18 mouse cellular contexts compared by ENCODE assay signal in the genomic region with DNA sequence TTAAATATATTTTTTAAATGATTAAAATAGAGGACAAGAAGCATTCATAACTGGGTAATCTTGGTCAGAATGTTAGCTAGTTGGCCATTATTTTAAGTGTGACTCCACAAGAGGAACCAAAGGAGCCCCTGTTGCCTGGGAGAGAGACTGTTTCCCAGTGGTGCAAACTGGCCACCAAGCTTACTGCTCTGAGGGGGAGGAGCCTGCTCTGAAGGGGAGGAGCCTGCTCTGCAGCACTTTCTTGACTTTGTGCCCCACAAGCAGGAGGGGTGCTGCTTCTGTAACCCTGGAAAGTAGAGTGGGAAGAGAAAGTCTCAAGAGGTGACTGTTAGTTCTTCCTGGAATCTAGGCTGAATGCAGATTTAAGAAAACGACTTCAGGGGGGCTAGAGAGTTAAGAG. TPM values are rescaled to one million over a fixed set of nuclear protein-coding genes. Genes with fewer than 3 reads are reported as not detected.
DNase-seq lines count a peak whose midpoint lies in the region.
"Had no signal": no experiment of that assay in that cellular context is flagged by ENCODE, and none has a peak within 500 bp of the region (broad histone marks: within the 10 kb centered on the region; RNA-seq: fewer than 3 reads in every experiment).

No protein-coding gene starts in this region.

- DNase-seq in 3T3-L1 (ENCODE audit: low read depth, low spot score) (peak; percentile 8), A20 (ENCODE audit: low read depth, low spot score) (peak; percentile 37), R1 (ENCODE audit: low read depth, low spot score) (peak; percentile 71)
- DNase-seq in induced T-regulatory cell, adult 2 months (ENCODE audit: low read depth) = peak; percentile 44
- DNase-seq in adrenal gland, adult 18-20 months (ENCODE audit: low spot score in 2 of 2) = no peak
- no peak for DNase-seq in adrenal gland, postnatal 25 days
- no peak for DNase-seq in neural tube, embryonic 10.5 days (ENCODE audit: extremely low spot score, low spot score)
- DNase-seq: adrenal gland, adult 2 months; adrenal gland, postnatal 14 days; B cell, adult 2 months; cerebellum, adult 11-12 months; cerebellum, adult 9-10 months; cerebellum, postnatal 14 days; gastrocnemius, postnatal 10 days; heart, adult 18-20 months; heart, postnatal 14 days; heart, postnatal 4 days; kidney, adult 2 months had no signal

RNA-seq across cellular contexts. Expression of a gene that starts 4.0 kb away (rescaled TPM):
- 100 to 1,000 TPM; 177 to 178 TPM for total RNA-seq in adrenal gland, adult 18-20 months (2021)
- total RNA-seq in adrenal gland, postnatal 25 days (2021) = 157 and 177 TPM in 2 replicates

RNA-seq across cellular contexts. Expression of a gene that starts 5.5 kb away (rescaled TPM):
- total RNA-seq in adrenal gland, adult 18-20 months (2021) = 10 to 100 TPM; 40.6 to 45.2 TPM
- total RNA-seq in adrenal gland, postnatal 25 days (2021) = 51.6 and 65.6 TPM in 2 replicates

RNA-seq across cellular contexts. Expression of a gene that starts 20.6 kb away (rescaled TPM):
- 10 to 100 TPM; 59.7 to 69.7 TPM for total RNA-seq in adrenal gland, adult 18-20 months (2021)
- 56.7 and 72.4 TPM in 2 replicates for total RNA-seq in adrenal gland, postnatal 25 days (2021)

RNA-seq across cellular contexts. Expression of a gene that starts 20.7 kb away (rescaled TPM):
- 100 to 1,000 TPM; 222 to 239 TPM for total RNA-seq in adrenal gland, adult 18-20 months (2021)
- total RNA-seq in adrenal gland, postnatal 25 days (2021) = 230 and 245 TPM in 2 replicates

RNA-seq across cellular contexts. Expression of a gene that starts 41.9 kb away (rescaled TPM):
- total RNA-seq in adrenal gland, adult 18-20 months (2021) = 100 to 1,000 TPM in 1 of 2 experiments, 10 to 100 TPM in 1; 78.8 to 149 TPM
- 61.8 and 82.6 TPM in 2 replicates for total RNA-seq in adrenal gland, postnatal 25 days (2021)

Comparison
In these comparisons a context has a peak if more than half of its experiments do, and no peak if none do; other contexts are left out.
1. DNase-seq: peak in 3T3-L1 (single experiment), A20 (single experiment), R1 (single experiment) and induced T-regulatory cell, adult 2 months (single experiment); none in adrenal gland, adult 18-20 months (0 of 2), adrenal gland, postnatal 25 days (single experiment) and neural tube, embryonic 10.5 days (single experiment).